Mouse (Mus musculus): ENCODE data around the gene Ywhae. TPM values are rescaled to one million over a fixed set of nuclear protein-coding genes. Genes with fewer than 3 reads are reported as not detected.

Gene Ywhae
- 1,397 TPM for polyA plus RNA-seq (2014; fragmentation: Illumina TruSeq; extraction: RNeasy Lipid Tissue Mini Kit (QIAGEN cat#74804); ENCODE audit: low read depth, low replicate concordance)

DNA sequence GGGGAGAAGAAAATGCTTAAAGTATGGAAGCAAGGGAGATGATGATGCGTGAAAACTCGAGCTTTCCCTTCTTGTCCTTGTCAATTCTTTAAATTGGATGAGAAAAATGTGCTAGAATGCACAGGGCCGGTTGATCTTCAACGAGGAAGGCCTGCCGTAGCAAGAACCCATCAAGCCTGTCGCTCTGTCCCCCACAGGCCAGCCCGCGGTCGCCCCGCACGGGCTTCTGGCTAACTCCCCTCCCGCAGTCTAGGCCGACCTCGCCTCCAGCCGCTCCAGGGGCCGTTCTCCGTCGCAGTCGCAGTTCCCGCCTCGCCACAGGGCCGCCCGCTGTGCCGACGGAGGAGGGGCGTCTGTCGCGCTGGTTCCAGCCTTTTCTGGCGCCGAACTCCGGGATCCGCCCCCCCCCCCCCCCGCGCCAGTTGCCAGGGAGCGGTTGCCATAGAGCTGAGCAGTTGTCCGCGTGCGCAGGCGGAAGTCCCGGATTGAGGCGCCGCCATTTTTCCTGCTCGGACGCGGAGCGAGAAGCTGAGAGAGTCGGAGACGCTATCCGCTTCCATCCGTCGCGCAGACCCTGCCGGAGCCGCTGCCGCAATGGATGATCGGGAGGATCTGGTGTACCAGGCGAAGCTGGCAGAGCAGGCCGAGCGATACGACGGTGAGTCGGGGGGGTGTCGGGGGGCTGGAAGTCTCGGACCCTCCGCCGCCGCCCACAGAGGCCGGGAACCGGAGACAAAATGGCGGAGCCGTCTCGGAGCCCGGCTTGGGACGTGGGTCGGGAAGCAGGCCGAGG is at the start of gene Ywhae:
Gene Ywhae, plus strand, starts transcription at position 436 of the 793 bp plus-strand sequence.

DNA sequence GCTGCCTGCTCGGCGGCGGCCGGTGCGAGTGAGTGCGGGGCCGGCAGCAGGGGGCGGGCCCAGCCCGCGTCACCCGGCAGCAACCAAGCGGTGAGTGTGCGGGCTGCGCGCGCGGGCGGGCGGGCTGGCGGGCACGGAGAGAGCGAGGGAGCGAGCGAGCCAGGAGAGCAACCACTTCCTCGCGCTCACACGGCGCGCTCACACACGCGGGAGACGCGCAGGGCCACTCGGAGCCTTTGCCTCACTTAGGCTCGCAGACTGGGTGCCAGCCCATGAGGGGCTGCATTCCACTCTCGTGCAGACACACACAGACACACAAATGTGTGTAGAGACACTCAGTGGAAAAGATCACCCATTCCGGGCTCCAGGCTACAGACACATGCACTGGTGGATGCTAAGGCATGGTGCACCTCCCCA is 63.4 kb downstream of the Ywhae start, which contains the start of gene Doc2b:
Gene Doc2b, minus strand, starts transcription at position 21 of the 417 bp plus-strand sequence.

Other genes starting within 250 kb of the Ywhae start
- 35.1 TPM for gene Prpf8, start 246.1 kb upstream of the Ywhae start, polyA plus RNA-seq (2014; fragmentation: Illumina TruSeq; extraction: RNeasy Lipid Tissue Mini Kit (QIAGEN cat#74804); ENCODE audit: low read depth, low replicate concordance)
- gene Rilp, start 222.8 kb upstream of the Ywhae start, polyA plus RNA-seq (2014; fragmentation: Illumina TruSeq; extraction: RNeasy Lipid Tissue Mini Kit (QIAGEN cat#74804); ENCODE audit: low read depth, low replicate concordance) = 0.73 TPM
- not detected for gene Scarf1, start 219.3 kb upstream of the Ywhae start, polyA plus RNA-seq (2014; fragmentation: Illumina TruSeq; extraction: RNeasy Lipid Tissue Mini Kit (QIAGEN cat#74804); ENCODE audit: low read depth, low replicate concordance)
- 18.8 TPM for gene Slc43a2, start 201.2 kb upstream of the Ywhae start, polyA plus RNA-seq (2014; fragmentation: Illumina TruSeq; extraction: RNeasy Lipid Tissue Mini Kit (QIAGEN cat#74804); ENCODE audit: low read depth, low replicate concordance)
- gene Pitpna, start 144.8 kb upstream of the Ywhae start, polyA plus RNA-seq (2014; fragmentation: Illumina TruSeq; extraction: RNeasy Lipid Tissue Mini Kit (QIAGEN cat#74804); ENCODE audit: low read depth, low replicate concordance) = 140 TPM
- gene Inpp5k, start 101.9 kb upstream of the Ywhae start, polyA plus RNA-seq (2014; fragmentation: Illumina TruSeq; extraction: RNeasy Lipid Tissue Mini Kit (QIAGEN cat#74804); ENCODE audit: low read depth, low replicate concordance) = 43.3 TPM
- 8.9 TPM for gene Myo1c, start 82.4 kb upstream of the Ywhae start, polyA plus RNA-seq (2014; fragmentation: Illumina TruSeq; extraction: RNeasy Lipid Tissue Mini Kit (QIAGEN cat#74804); ENCODE audit: low read depth, low replicate concordance)
- 239 TPM for gene Crk, start 53.6 kb upstream of the Ywhae start, polyA plus RNA-seq (2014; fragmentation: Illumina TruSeq; extraction: RNeasy Lipid Tissue Mini Kit (QIAGEN cat#74804); ENCODE audit: low read depth, low replicate concordance)
- gene Doc2b, start 63.2 kb downstream of the Ywhae start, polyA plus RNA-seq (2014; fragmentation: Illumina TruSeq; extraction: RNeasy Lipid Tissue Mini Kit (QIAGEN cat#74804); ENCODE audit: low read depth, low replicate concordance) = 0.12 TPM
- 2.3 TPM for gene Rph3al, start 205.6 kb downstream of the Ywhae start, polyA plus RNA-seq (2014; fragmentation: Illumina TruSeq; extraction: RNeasy Lipid Tissue Mini Kit (QIAGEN cat#74804); ENCODE audit: low read depth, low replicate concordance)